Comparison of ENCODE assay signal across 11 mouse cellular contexts in genomic region chr11:114016108-114016888, GRCm38 (mm10). TPM values are rescaled to one million over a fixed set of nuclear protein-coding genes. Genes with fewer than 3 reads are reported as not detected.
DNase-seq lines count a peak whose midpoint lies in the region; ATAC-seq lines count a peak whose summit lies in the region.
"Had no signal": no experiment of that assay in that cellular context is flagged by ENCODE, and none has a peak within 500 bp of the region (broad histone marks: within the 10 kb centered on the region; RNA-seq: fewer than 3 reads in every experiment).

No protein-coding gene starts in this region.

- H3K4me3 ChIP-seq in kidney, embryonic 16.5 days (ENCODE audit: low read length): no peak overlapping the region
- H3K4me3 ChIP-seq in limb, embryonic 12.5 days (replicated peaks): no peak overlapping the region

- H3K27me3 ChIP-seq in kidney, embryonic 16.5 days (ENCODE audit: insufficient read depth, low read length): peaks cover 9% of the 10 kb centered on the region
- peaks cover 77% of the 10 kb centered on the region for H3K27me3 ChIP-seq in limb, embryonic 12.5 days

- no peak overlapping the region for H3K9ac ChIP-seq in kidney, embryonic 16.5 days (replicated peaks; ENCODE audit: low read length)
- no peak overlapping the region for H3K9ac ChIP-seq in limb, embryonic 12.5 days (replicated peaks)

- peak; percentile 19 to 20 for DNase-seq in cerebellum, postnatal 10 days
- DNase-seq in cerebellum, adult 11-12 months: no peak
- no peak for DNase-seq in kidney, adult 9 months
- peak; percentile 63 for DNase-seq in retina, embryonic 14.5 days (ENCODE audit: low spot score)
- no peak for DNase-seq in lung, postnatal 36 days
- DNase-seq in gastrocnemius, postnatal 14 days: no peak
- DNase-seq: cerebellum, postnatal 14 days; kidney, adult 18-20 months; lung, postnatal 4 days had no signal

- WGBS in kidney, embryonic 16.5 days: 24% methylated on average over 15 of the region's 15 CpGs
- WGBS in limb, embryonic 12.5 days: 20% methylated on average over 15 of the region's 15 CpGs

- H3K27ac ChIP-seq in kidney, embryonic 16.5 days (ENCODE audit: low read length): no peak overlapping the region
- H3K27ac ChIP-seq in limb, embryonic 12.5 days: no peak overlapping the region

- H3K4me1 ChIP-seq in kidney, embryonic 16.5 days (ENCODE audit: insufficient read depth, low read length): peaks cover 44% of the 10 kb centered on the region
- H3K4me1 ChIP-seq in limb, embryonic 12.5 days (replicated peaks): peaks cover 29% of the 10 kb centered on the region

- intact Hi-C loops in gastrocnemius, postnatal 14 days (cut with DNase I; ENCODE audit: low total_unique reads): no loop called here

- ATAC-seq in kidney, embryonic 16.5 days (ENCODE audit: low FRiP score, low TSS enrichment): no peak
- ATAC-seq in limb, embryonic 12.5 days (ENCODE audit: insufficient number of reproducible peaks, insufficient read depth, low FRiP score, low TSS enrichment, low read depth): no peak

- H3K36me3 ChIP-seq in kidney, embryonic 16.5 days (ENCODE audit: insufficient read depth, low read length): no peaks in the 10 kb centered on the region
- no peaks in the 10 kb centered on the region for H3K36me3 ChIP-seq in limb, embryonic 12.5 days

- peak overlapping the region; percentile 23; the same call in 1 of the 2 replicates for H3K4me2 ChIP-seq in kidney, embryonic 16.5 days (replicated peaks; ENCODE audit: low read depth, low read length)
- peak overlapping the region; percentile 25; the same call in 1 of the 2 replicates for H3K4me2 ChIP-seq in limb, embryonic 12.5 days

- H3K9me3 ChIP-seq in kidney, embryonic 16.5 days (ENCODE audit: low read length): no peaks in the 10 kb centered on the region
- no peaks in the 10 kb centered on the region for H3K9me3 ChIP-seq in limb, embryonic 12.5 days

RNA-seq across cellular contexts. Expression of gene Sdk2, which starts 50.5 kb away (rescaled TPM):
- 2.8 and 3.7 TPM in 2 replicates for polyA plus RNA-seq in kidney, embryonic 16.5 days (2015; fragmentation: Nextera tagmentation; extraction: Ambion mirVana)
- 2.0 and 2.3 TPM in 2 replicates for polyA plus RNA-seq in limb, embryonic 12.5 days (2016; fragmentation: Nextera tagmentation; extraction: Ambion mirVana)
- total RNA-seq in gastrocnemius, postnatal 14 days (2021): 1 to 10 TPM; 2.0 to 3.7 TPM

Comparison
In these comparisons a context has a peak if more than half of its experiments do, and no peak if none do; other contexts are left out.
1. DNase-seq: peak in cerebellum, postnatal 10 days (2 of 2) and retina, embryonic 14.5 days (single experiment); none in cerebellum, adult 11-12 months (single experiment), kidney, adult 9 months (single experiment), lung, postnatal 36 days (single experiment) and gastrocnemius, postnatal 14 days (single experiment).